Mouse (Mus musculus) frontal cortex, postnatal 10 days (tissue): ENCODE data around the gene Smg6.

Experiments used
- DNase-seq, 2 experiments: peaks; one replicate each; pipeline ENCODE4 v3.0.0; 2022; ENCODE audit warnings: low spot score in 2 of 2, mixed read lengths in 1 of 2

The Smg6 gene

GRCm38 (mm10) chr11:75047736-75048407, 122.2 kb downstream of the Smg6 start:
- no peak for DNase-seq

GRCm38 (mm10) chr11:75049146-75049545, 123.5 kb downstream of the Smg6 start:
- DNase-seq = no peak

GRCm38 (mm10) chr11:75049807-75050206, 124.2 kb downstream of the Smg6 start:
- no peak for DNase-seq

- DNase-seq = no peak
These were observed 125.6 kb downstream of the Smg6 start for GRCm38 (mm10) chr11:75051239-75051638.

- no peak for DNase-seq
These were observed 126.3 kb downstream of the Smg6 start for GRCm38 (mm10) chr11:75051712-75052550.

GRCm38 (mm10) chr11:75053020-75053419, 127.4 kb downstream of the Smg6 start:
- no peak for DNase-seq

- DNase-seq = no peak
These were observed 128.1 kb downstream of the Smg6 start for GRCm38 (mm10) chr11:75053722-75054121.

GRCm38 (mm10) chr11:75054184-75054877, 128.7 kb downstream of the Smg6 start:
- no peak for DNase-seq

- no peak for DNase-seq
These were observed 129.2 kb downstream of the Smg6 start for GRCm38 (mm10) chr11:75054878-75055214.

GRCm38 (mm10) chr11:75062650-75063049, 137.0 kb downstream of the Smg6 start:
- no peak for DNase-seq

GRCm38 (mm10) chr11:75064266-75064665, 138.6 kb downstream of the Smg6 start:
- no peak for DNase-seq

- DNase-seq = no peak
These were observed 145.7 kb downstream of the Smg6 start for GRCm38 (mm10) chr11:75071352-75071751.

- no peak for DNase-seq
These were observed 147.5 kb downstream of the Smg6 start for GRCm38 (mm10) chr11:75072932-75073625.

- DNase-seq = no peak
These were observed 148.1 kb downstream of the Smg6 start for GRCm38 (mm10) chr11:75073696-75074095.

GRCm38 (mm10) chr11:75074543-75074942, 148.9 kb downstream of the Smg6 start:
- DNase-seq = no peak

GRCm38 (mm10) chr11:75078616-75079015, 153.0 kb downstream of the Smg6 start:
- DNase-seq = no peak

- DNase-seq = no peak
These were observed 157.4 kb downstream of the Smg6 start for GRCm38 (mm10) chr11:75083031-75083430.

- DNase-seq = no peak
These were observed 166.5 kb downstream of the Smg6 start for GRCm38 (mm10) chr11:75092159-75092558.

- DNase-seq = no peak
These were observed 167.0 kb downstream of the Smg6 start for GRCm38 (mm10) chr11:75092656-75093055.

GRCm38 (mm10) chr11:75094759-75095158, 169.1 kb downstream of the Smg6 start:
- no peak for DNase-seq

GRCm38 (mm10) chr11:75102763-75103339, 177.2 kb downstream of the Smg6 start:
- no peak for DNase-seq

GRCm38 (mm10) chr11:75106614-75107013, 181.0 kb downstream of the Smg6 start:
- no peak for DNase-seq
